Mouse (Mus musculus) gastrocnemius, adult 2 months (tissue): ENCODE data around the gene Gcm2. TPM values are rescaled to one million over a fixed set of nuclear protein-coding genes. Genes with fewer than 3 reads are reported as not detected.

Source experiments
- DNase-seq: peaks from one replicate; pipeline ENCODE4 v3.0.0; 2022
- H3K27ac ChIP-seq: fragments of 200-600 bp; 2 replicates; pipeline ENCODE4 v1.8.1; 2022; ENCODE audit warnings: mild to moderate bottlenecking
- H3K4me3 ChIP-seq: fragments of 200-600 bp; 2 replicates; pipeline ENCODE4 v1.8.1; 2022; ENCODE audit warnings: mild to moderate bottlenecking, moderate library complexity
- CTCF ChIP-seq: fragments of 200-600 bp; IDR thresholded peaks from 2 replicates; pipeline ENCODE4 v1.8.1; 2022; ENCODE audit warnings: antibody characterized with exemption, mild to moderate bottlenecking, moderate library complexity
- intact Hi-C: fragments of 180-260 bp; cut with DNase I; formaldehyde crosslinking; loops from one replicate; pipeline ENCODE4 v1.15.1; 2025
- total RNA-seq, 2 experiments: library from RNA; stranded (reverse); gene quantifications; 2 replicates each; pipeline ENCODE4 v1.2.3; 2021

Gcm2 gene
- total RNA-seq, 2 experiments from 2014 or later, result not detected

GRCm38 (mm10) chr13:41100031-41100430 is 10.8 kb downstream of the Gcm2 start:
- no peak for DNase-seq
- intact Hi-C loops, result no loop called here
- TF ChIP-seq CTCF, result no peak
- H3K27ac ChIP-seq, result no peak overlapping the region
- no peak overlapping the region for H3K4me3 ChIP-seq

- intact Hi-C loops, result no loop called here
- DNase-seq, result no peak
- TF ChIP-seq CTCF, result no peak
- H3K4me3 ChIP-seq, result no peak overlapping the region
- no peak overlapping the region for H3K27ac ChIP-seq
Measured at GRCm38 (mm10) chr13:41098325-41098724, 12.5 kb downstream of the Gcm2 start.

- TF ChIP-seq CTCF, result no peak
- intact Hi-C loops, result no loop called here
- Histone ChIP-seq H3K27ac (no peak overlapping the region), H3K4me3 (no peak overlapping the region)
- peak; percentile 46 for DNase-seq
Measured at GRCm38 (mm10) chr13:41097324-41098058, 13.3 kb downstream of the Gcm2 start.

GRCm38 (mm10) chr13:41094160-41094559 is 16.7 kb downstream of the Gcm2 start:
- TF ChIP-seq CTCF, result no peak
- intact Hi-C loops, result no loop called here
- Histone ChIP-seq H3K4me3 (no peak overlapping the region), H3K27ac (no peak overlapping the region)
- no peak for DNase-seq

- Histone ChIP-seq H3K27ac (no peak overlapping the region), H3K4me3 (no peak overlapping the region)
- DNase-seq, result no peak
- no peak for TF ChIP-seq CTCF
- intact Hi-C loops, result no loop called here
Measured at GRCm38 (mm10) chr13:41091271-41091670, 19.6 kb downstream of the Gcm2 start.

GRCm38 (mm10) chr13:41088746-41089145 is 22.1 kb downstream of the Gcm2 start:
- no peak for DNase-seq
- intact Hi-C loops, result loop anchor here (5.0 kb wide), 1 partner anchor 149 kb away; no protein-coding TSS in a partner anchor
- TF ChIP-seq CTCF, result no peak

GRCm38 (mm10) chr13:41085140-41085539 is 25.7 kb downstream of the Gcm2 start:
- Histone ChIP-seq H3K4me3 (no peak overlapping the region), H3K27ac (no peak overlapping the region)
- TF ChIP-seq CTCF, result peak; percentile 65
- intact Hi-C loops, result loop anchor here (5.0 kb wide), 1 partner anchor 152 kb away; no protein-coding TSS in a partner anchor
- DNase-seq, result no peak

More at GRCm38 (mm10) chr13:41088746-41089145, 22.1 kb downstream of the Gcm2 start:
- Histone ChIP-seq H3K4me3 (no peak overlapping the region), H3K27ac (no peak overlapping the region)

- intact Hi-C loops, result no loop called here
- no peak for DNase-seq
- Histone ChIP-seq H3K4me3 (no peak overlapping the region), H3K27ac (no peak overlapping the region)
- no peak for TF ChIP-seq CTCF
Measured at GRCm38 (mm10) chr13:41084521-41084920, 26.3 kb downstream of the Gcm2 start.

- Histone ChIP-seq H3K4me3 (no peak overlapping the region), H3K27ac (no peak overlapping the region)
- intact Hi-C loops, result no loop called here
- DNase-seq, result no peak
- TF ChIP-seq CTCF, result no peak
Measured at GRCm38 (mm10) chr13:41080700-41081099, 30.1 kb downstream of the Gcm2 start.

GRCm38 (mm10) chr13:41079859-41080258 is 31.0 kb downstream of the Gcm2 start:
- intact Hi-C loops, result no loop called here
- no peak for TF ChIP-seq CTCF
- no peak for DNase-seq
- H3K27ac ChIP-seq, result no peak overlapping the region
- H3K4me3 ChIP-seq, result peak overlapping the region; percentile 67

GRCm38 (mm10) chr13:41079421-41079780 is 31.4 kb downstream of the Gcm2 start, which contains the start of gene Mak:
TSS of gene Mak (minus strand) at chr13:41079706.
- intact Hi-C loops, result no loop called here
- DNase-seq, result peak; percentile 45
- TF ChIP-seq CTCF, result no peak
- Histone ChIP-seq H3K27ac (no peak within 1 kb of the TSS), H3K4me3 (peak within 1 kb of the TSS; percentile 67)

- Histone ChIP-seq H3K4me3 (peak overlapping the region; percentile 67), H3K27ac (no peak overlapping the region)
- intact Hi-C loops, result no loop called here
- no peak for TF ChIP-seq CTCF
- DNase-seq, result no peak
Measured at GRCm38 (mm10) chr13:41078690-41079420, 32.0 kb downstream of the Gcm2 start.

GRCm38 (mm10) chr13:41077921-41078320 is 32.9 kb downstream of the Gcm2 start:
- Histone ChIP-seq H3K27ac (no peak overlapping the region), H3K4me3 (no peak overlapping the region)
- no peak for DNase-seq
- TF ChIP-seq CTCF, result no peak
- intact Hi-C loops, result no loop called here
